Mouse (Mus musculus) lung, embryonic 15.5 days (tissue): ENCODE results near the gene Gm16181. TPM values are rescaled to one million over a fixed set of nuclear protein-coding genes. Genes with fewer than 3 reads are reported as not detected.
A peak's percentile ranks its signal among the peaks of the same experiment; 100 is the strongest.

Source experiments
- ATAC-seq: fragments of 200-750 bp; cut with Nextera tagmentation; 2 replicates; pipeline ENCODE4 v1.8.0; 2017; ENCODE audit warnings: moderate number of reproducible peaks, borderline replicate concordance; ENCODE audit not compliant: low FRiP score, low TSS enrichment; ENCODE audit errors: extremely low read depth
- H3K27ac ChIP-seq: fragments of 300-500 bp; sonication (generic); 2 replicates; pipeline ENCODE4 v1.5.1; 2015; ENCODE audit warnings: moderate library complexity, mild to moderate bottlenecking, inconsistent platforms
- H3K27me3 ChIP-seq: fragments of 300-500 bp; sonication (generic); 2 replicates; pipeline ENCODE4 v1.6.1; 2015; ENCODE audit warnings: inconsistent platforms
- H3K36me3 ChIP-seq: fragments of 300-500 bp; sonication (generic); 2 replicates; pipeline ENCODE4 v1.6.1; 2015; ENCODE audit warnings: inconsistent platforms
- H3K4me1 ChIP-seq: fragments of 300-500 bp; sonication (generic); 2 replicates; pipeline ENCODE4 v1.6.1; 2015; ENCODE audit warnings: inconsistent platforms
- H3K4me2 ChIP-seq: fragments of 300-500 bp; sonication (generic); 2 replicates; pipeline ENCODE4 v1.6.1; 2015; ENCODE audit warnings: inconsistent platforms, mild to moderate bottlenecking, moderate library complexity
- H3K4me3 ChIP-seq: fragments of 300-500 bp; sonication (generic); 2 replicates; pipeline ENCODE4 v1.5.1; 2015; ENCODE audit warnings: mild to moderate bottlenecking, inconsistent platforms
- H3K9ac ChIP-seq: fragments of 300-500 bp; sonication (generic); 2 replicates; pipeline ENCODE4 v1.6.1; 2015; ENCODE audit warnings: inconsistent platforms
- H3K9me3 ChIP-seq: fragments of 300-500 bp; sonication (generic); 2 replicates; pipeline ENCODE4 v1.6.1; 2016; ENCODE audit warnings: inconsistent platforms
- WGBS: fragments of 180-500 bp; shearing (Covaris S2); methylation state at CpG from one replicate; pipeline ENCODE4 v1.1.7; 2015; 5-methylcytosine and 5-hydroxymethylcytosine counted together
- polyA plus RNA-seq: library from polyadenylated mRNA; unstranded; fragments of >200 nt; fragmentation: Nextera tagmentation; extraction: Ambion mirVana; gene quantifications from 2 replicates; pipeline ENCODE4 v1.2.1, GENCODE M21; 2015

Gm16181 gene
- polyA plus RNA-seq, 1 experiment from 2014 or later, result 0.75 TPM

- no peak for ATAC-seq
- Histone ChIP-seq H3K27me3 (no peaks in the 10 kb centered on the region), H3K27ac (no peak within 1 kb of the TSS), H3K9me3 (no peaks in the 10 kb centered on the region), H3K36me3 (no peaks in the 10 kb centered on the region), H3K4me3 (no peak within 1 kb of the TSS), H3K4me1 (peaks cover 9% of the 10 kb centered on the region), H3K4me2 (no peak within 1 kb of the TSS), H3K9ac (no peak within 1 kb of the TSS)
- WGBS, result 71% methylated on average over 7 of the region's 7 CpGs
These were observed 32.5 kb upstream of the Gm16181 start, which contains the start of gene Lst1 for GRCm38 (mm10) chr17:35187959-35188610. Gene Lst1 (minus strand): TSS chr17:35188439.

GRCm38 (mm10) chr17:35189186-35189585 is 31.4 kb upstream of the Gm16181 start:
- H3K36me3 ChIP-seq, result no peaks in the 10 kb centered on the region
- no peak overlapping the region for H3K27ac ChIP-seq
- no peak for ATAC-seq
- H3K9me3 ChIP-seq, result no peaks in the 10 kb centered on the region
- 41% methylated on average over 1 of the region's 1 CpGs for WGBS
- peaks cover 6% of the 10 kb centered on the region; the same call in 1 of the 2 replicates for H3K27me3 ChIP-seq
- H3K4me1 ChIP-seq, result peaks cover 9% of the 10 kb centered on the region
- H3K4me3 ChIP-seq, result no peak overlapping the region
- H3K9ac ChIP-seq, result no peak overlapping the region
- H3K4me2 ChIP-seq, result no peak overlapping the region

DNA sequence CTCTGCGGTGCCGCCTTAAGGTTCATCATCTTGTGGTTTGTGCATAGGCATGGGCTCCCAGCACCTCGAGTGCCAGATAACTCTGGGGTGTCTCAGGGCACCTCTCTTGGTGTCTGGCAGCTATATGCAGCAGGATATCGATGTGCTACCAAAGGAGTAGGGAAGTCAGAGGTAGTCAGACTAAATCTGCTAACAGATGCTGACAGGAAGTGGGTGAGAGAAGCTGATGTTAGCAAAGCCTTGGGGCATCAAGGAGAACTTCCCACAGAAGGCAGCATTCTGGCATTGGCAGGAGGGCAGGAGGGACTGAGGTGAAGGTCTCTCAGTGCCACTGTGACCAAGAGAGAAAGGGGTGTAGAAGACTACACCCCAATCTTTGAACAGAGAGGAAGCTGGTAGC is 30.5 kb upstream of the Gm16181 start:
- H3K36me3 ChIP-seq, result no peaks in the 10 kb centered on the region
- peaks cover 15% of the 10 kb centered on the region for H3K27me3 ChIP-seq
- H3K4me3 ChIP-seq, result no peak overlapping the region
- H3K9me3 ChIP-seq, result no peaks in the 10 kb centered on the region
- H3K4me1 ChIP-seq, result peaks cover 9% of the 10 kb centered on the region
- H3K9ac ChIP-seq, result no peak overlapping the region
- WGBS, result 62% methylated on average over 4 of the region's 4 CpGs
- H3K4me2 ChIP-seq, result no peak overlapping the region
- no peak for ATAC-seq
- no peak overlapping the region for H3K27ac ChIP-seq

DNA sequence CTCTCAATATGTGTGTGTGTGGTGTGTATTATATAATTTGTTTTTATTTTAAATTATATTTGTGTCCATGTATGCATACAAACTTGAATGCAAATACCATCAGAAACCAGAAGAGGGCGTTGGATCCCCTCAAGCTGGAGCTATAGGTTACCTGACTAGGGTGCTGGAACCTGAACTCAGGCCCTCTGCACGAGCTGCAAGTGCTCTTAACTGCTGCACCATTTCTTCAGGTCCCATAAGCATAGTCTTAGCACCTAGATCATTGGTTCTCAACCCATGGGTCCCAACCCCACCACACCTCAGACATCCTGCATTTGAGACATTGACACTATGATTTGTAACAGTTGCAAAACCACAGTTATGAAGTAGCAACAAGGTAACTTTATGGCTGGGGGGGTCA is 28.9 kb upstream of the Gm16181 start:
- H3K4me3 ChIP-seq, result no peak overlapping the region
- peaks cover 13% of the 10 kb centered on the region for H3K4me1 ChIP-seq
- WGBS, result 52% methylated on average over 2 of the region's 2 CpGs
- ATAC-seq, result no peak
- H3K9me3 ChIP-seq, result no peaks in the 10 kb centered on the region
- H3K9ac ChIP-seq, result no peak overlapping the region
- no peak overlapping the region for H3K4me2 ChIP-seq
- no peaks in the 10 kb centered on the region for H3K36me3 ChIP-seq
- peaks cover 32% of the 10 kb centered on the region for H3K27me3 ChIP-seq
- H3K27ac ChIP-seq, result no peak overlapping the region

DNA sequence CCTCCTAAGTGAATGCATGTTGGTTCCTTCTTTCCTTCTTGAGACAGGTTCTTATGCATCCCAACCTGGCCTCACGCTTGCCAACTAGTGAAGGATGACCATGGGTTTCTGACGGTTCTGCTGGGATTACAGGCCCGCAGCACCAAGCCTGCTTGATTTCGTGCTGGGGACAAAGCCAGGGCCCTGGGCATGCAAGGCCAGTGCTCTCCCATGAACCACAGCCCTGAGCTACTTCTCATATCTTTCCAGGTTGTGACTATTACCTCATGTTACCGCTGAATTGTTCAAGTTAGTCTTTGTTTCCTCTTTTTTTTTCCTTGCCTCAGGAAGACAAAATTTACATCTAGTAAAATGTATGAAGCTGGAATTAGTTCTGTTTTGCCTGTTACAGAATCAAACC is 27.7 kb upstream of the Gm16181 start:
- H3K9ac ChIP-seq, result no peak overlapping the region
- H3K9me3 ChIP-seq, result no peaks in the 10 kb centered on the region
- H3K27me3 ChIP-seq, result peaks cover 40% of the 10 kb centered on the region
- H3K36me3 ChIP-seq, result no peaks in the 10 kb centered on the region
- peaks cover 13% of the 10 kb centered on the region for H3K4me1 ChIP-seq
- WGBS, result 77% methylated on average over 5 of the region's 5 CpGs
- H3K27ac ChIP-seq, result no peak overlapping the region
- no peak overlapping the region for H3K4me3 ChIP-seq
- no peak for ATAC-seq
- no peak overlapping the region for H3K4me2 ChIP-seq

- peaks cover 13% of the 10 kb centered on the region for H3K4me1 ChIP-seq
- peak within 1 kb of the TSS; percentile 78 for H3K4me2 ChIP-seq
- WGBS, result 40% methylated on average over 28 of the region's 28 CpGs
- no peaks in the 10 kb centered on the region for H3K9me3 ChIP-seq
- no peak within 1 kb of the TSS for H3K27ac ChIP-seq
- H3K9ac ChIP-seq, result no peak within 1 kb of the TSS; the same call in 1 of the 2 replicates
- no peak within 1 kb of the TSS; the same call in 1 of the 2 replicates for H3K4me3 ChIP-seq
- peaks cover 48% of the 10 kb centered on the region for H3K27me3 ChIP-seq
- ATAC-seq, result 0 out of 2 replicates have a peak, but pooled peaks have one; percentile 23
- H3K36me3 ChIP-seq, result no peaks in the 10 kb centered on the region
These were observed 26.5 kb upstream of the Gm16181 start, which contains the start of gene Ltb for GRCm38 (mm10) chr17:35193881-35194843. Gene Ltb (plus strand): TSS chr17:35194439.

DNA sequence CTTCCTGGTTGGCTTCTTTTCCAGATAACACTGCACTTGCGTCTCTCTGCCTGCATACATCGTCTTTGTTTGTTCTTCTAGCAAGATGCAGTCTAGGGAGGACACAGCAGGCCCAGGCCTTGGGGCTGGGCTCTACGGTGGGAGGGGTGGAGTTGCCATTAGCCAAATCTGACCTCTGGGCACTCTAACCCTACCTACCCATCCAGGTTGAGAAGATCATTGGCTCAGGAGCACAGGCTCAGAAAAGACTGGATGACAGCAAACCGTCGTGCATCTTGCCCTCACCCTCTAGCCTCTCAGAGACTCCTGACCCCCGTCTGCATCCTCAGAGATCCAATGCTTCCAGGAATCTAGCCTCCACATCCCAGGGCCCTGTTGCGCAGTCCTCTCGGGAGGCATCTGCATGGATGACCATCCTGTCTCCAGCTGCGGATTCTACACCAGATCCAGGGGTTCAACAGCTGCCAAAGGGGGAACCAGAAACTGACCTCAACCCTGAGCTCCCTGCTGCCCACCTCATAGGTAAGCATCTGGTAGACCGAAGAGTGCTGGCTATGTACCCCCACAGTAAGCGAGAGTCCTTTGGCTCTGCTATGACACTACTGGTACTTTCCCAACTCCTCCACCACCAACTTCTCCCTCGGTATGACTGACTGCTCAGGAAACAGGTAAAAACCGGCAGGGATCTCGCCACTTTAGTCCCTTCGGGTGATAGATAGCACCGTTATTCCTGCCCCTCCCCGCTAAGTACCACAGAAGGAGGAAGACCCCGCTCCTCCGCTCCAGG is 25.6 kb upstream of the Gm16181 start:
- no peak for ATAC-seq
- Histone ChIP-seq H3K9me3 (no peaks in the 10 kb centered on the region), H3K27ac (no peak overlapping the region), H3K4me1 (peaks cover 13% of the 10 kb centered on the region), H3K4me2 (peak overlapping the region; percentile 78), H3K36me3 (no peaks in the 10 kb centered on the region), H3K9ac (peak overlapping the region; percentile 38), H3K27me3 (peaks cover 53% of the 10 kb centered on the region), H3K4me3 (peak overlapping the region; percentile 42)
- 29% methylated on average over 19 of the region's 19 CpGs for WGBS

- Histone ChIP-seq H3K27ac (no peak overlapping the region), H3K27me3 (peaks cover 60% of the 10 kb centered on the region), H3K9me3 (no peaks in the 10 kb centered on the region), H3K4me1 (peaks cover 13% of the 10 kb centered on the region), H3K4me2 (peak overlapping the region; percentile 78), H3K36me3 (no peaks in the 10 kb centered on the region), H3K4me3 (peak overlapping the region; percentile 42), H3K9ac (peak overlapping the region; percentile 38)
- under 1% methylated on average over 64 of the region's 66 CpGs for WGBS
- peak; percentile 40; the same call in 1 of the 2 replicates for ATAC-seq
These were observed 24.9 kb upstream of the Gm16181 start for GRCm38 (mm10) chr17:35195631-35196320.

GRCm38 (mm10) chr17:35196321-35196641 is 24.4 kb upstream of the Gm16181 start:
- H3K4me1 ChIP-seq, result peaks cover 13% of the 10 kb centered on the region
- peaks cover 65% of the 10 kb centered on the region for H3K27me3 ChIP-seq
- no peak overlapping the region for H3K27ac ChIP-seq
- H3K4me2 ChIP-seq, result peak overlapping the region; percentile 78
- WGBS, result 24% methylated on average over 9 of the region's 9 CpGs
- H3K9ac ChIP-seq, result peak overlapping the region; percentile 38
- no peaks in the 10 kb centered on the region for H3K9me3 ChIP-seq
- H3K4me3 ChIP-seq, result peak overlapping the region; percentile 42
- no peak for ATAC-seq
- no peaks in the 10 kb centered on the region for H3K36me3 ChIP-seq

GRCm38 (mm10) chr17:35197126-35197525 is 23.5 kb upstream of the Gm16181 start:
- Histone ChIP-seq H3K9me3 (no peaks in the 10 kb centered on the region), H3K4me2 (no peak overlapping the region), H3K4me3 (no peak overlapping the region), H3K27ac (no peak overlapping the region), H3K4me1 (peaks cover 17% of the 10 kb centered on the region), H3K36me3 (no peaks in the 10 kb centered on the region), H3K27me3 (peaks cover 74% of the 10 kb centered on the region), H3K9ac (no peak overlapping the region)
- no peak for ATAC-seq
- WGBS, result 42% methylated on average over 6 of the region's 6 CpGs

GRCm38 (mm10) chr17:35198029-35198428 is 22.6 kb upstream of the Gm16181 start:
- WGBS, result 45% methylated on average over 7 of the region's 7 CpGs
- Histone ChIP-seq H3K9me3 (no peaks in the 10 kb centered on the region), H3K4me2 (no peak overlapping the region), H3K9ac (no peak overlapping the region), H3K36me3 (no peaks in the 10 kb centered on the region), H3K4me3 (no peak overlapping the region), H3K27me3 (peaks cover 83% of the 10 kb centered on the region), H3K4me1 (peaks cover 17% of the 10 kb centered on the region), H3K27ac (no peak overlapping the region)
- ATAC-seq, result no peak
